Mouse (Mus musculus) erythroblast, embryonic 14.5 days (primary cell): ENCODE measurements around the gene Wwc1.

ENCODE experiments used
- GATA1 ChIP-seq: IDR thresholded peaks from 2 replicates; pipeline ENCODE4 v1.6.1; 2012; ENCODE audit warnings: low read length, inconsistent platforms, mixed read lengths
- TAL1 ChIP-seq: IDR thresholded peaks from 3 replicates; pipeline ENCODE4 v1.6.1; 2012; ENCODE audit warnings: low read length, inconsistent platforms, mixed read lengths

DNA sequence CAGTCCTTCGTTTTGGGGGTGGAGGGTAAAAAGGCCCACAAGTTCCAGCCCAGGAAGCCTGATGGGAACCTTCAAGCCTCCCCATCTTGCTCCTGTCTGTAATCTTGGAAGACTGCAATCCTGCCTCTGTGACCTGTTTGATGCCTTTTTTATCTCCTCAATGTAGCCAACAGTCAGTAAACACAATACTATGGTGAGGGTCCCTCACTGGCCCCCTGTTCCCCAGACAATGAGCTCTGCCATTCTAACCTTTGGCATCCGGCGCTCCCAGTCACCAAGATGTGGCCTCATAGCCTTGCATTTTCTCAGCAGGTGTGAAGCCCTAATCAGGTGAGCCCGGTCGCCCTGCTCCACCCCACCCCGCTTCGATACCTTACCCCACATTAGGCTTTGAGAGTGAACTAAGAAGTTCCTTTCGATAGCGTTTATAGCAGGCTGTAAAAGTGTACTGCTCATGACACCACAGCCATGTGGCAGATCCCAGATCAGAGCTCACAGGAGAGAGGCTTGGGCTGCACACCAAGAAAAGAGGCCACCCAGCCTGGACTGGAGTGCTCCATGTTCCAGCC, 16.3 kb downstream of the Wwc1 start:
- TF ChIP-seq TAL1 (no peak), GATA1 (no peak)
